Mouse (Mus musculus) CD4-positive, CD25-positive, alpha-beta regulatory T cell, adult 4 months (primary cell): ENCODE results near the gene Lgr5. TPM values are rescaled to one million over a fixed set of nuclear protein-coding genes. Genes with fewer than 3 reads are reported as not detected.

Source experiments
- ATAC-seq: one replicate; pipeline ENCODE4 v1.8.0; 2017
- polyA plus RNA-seq, 2 experiments: library from polyadenylated mRNA; unstranded; fragments of 100-300 nt; shearing (Covaris generic); gene quantifications; one replicate each; pipeline ENCODE4 v1.2.1; 2017

Lgr5 gene
- polyA plus RNA-seq, 2 experiments from 2014 or later, result 0.23 TPM; not detected in 1

DNA sequence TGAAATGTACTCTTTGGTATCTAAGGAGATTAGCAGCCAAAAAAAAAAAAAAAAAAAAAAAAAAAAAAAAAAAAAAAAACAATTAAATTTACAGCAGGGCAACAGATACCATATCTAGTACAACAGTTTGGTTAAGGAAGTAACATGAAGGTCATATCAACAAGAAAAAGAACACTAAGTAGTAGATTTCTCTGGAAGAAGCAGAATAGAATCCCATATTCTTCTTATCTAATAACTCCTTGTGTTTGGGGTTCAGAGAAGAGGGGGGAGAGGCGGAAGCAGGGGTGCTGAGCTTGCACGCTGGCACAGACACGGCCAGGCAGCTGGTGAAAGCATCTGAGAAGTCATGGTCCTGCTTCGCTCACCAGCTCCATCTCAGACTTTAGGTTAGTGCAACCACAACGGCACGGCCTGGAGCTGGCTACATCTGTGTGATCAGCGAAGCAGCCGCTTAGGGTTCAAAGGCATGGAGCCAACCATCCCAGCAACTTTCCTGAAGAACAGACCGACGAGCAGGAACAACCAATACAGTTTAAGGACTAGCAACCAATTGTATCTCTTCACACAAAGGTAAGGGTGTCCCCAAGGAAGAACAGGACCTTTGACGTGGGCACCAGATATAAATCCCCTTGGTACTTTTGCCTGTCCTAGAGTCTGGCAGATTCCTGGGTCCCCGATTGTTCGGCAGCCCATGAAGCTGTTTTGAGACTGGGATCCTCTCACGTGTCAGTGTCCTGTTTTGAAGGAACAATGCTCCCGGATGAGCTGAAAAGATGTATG is 17.7 kb downstream of the Lgr5 start, which contains the start of gene A930009A15Rik:
A930009A15Rik (plus strand) TSS at position 275 of the 780 bp plus-strand sequence.
- no peak for ATAC-seq

DNA sequence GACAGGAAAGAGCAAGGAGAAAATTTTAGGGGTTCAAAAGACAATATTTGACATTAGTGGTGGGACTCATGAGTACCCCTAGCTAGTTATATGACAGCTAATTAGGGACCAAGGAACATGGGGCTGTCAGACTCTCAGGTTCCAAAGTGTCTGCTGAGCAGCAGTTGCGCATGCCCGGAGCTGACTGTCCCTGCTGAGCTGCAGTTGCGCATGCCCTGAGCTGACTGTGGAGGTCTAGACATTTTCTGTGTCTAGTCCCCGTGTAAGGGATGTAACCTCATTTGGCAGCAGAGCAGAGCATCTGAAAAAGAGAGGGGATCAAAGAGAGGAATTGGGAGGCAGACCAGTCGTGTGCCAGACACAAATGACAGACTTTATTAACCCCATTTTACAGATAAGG is 23.6 kb downstream of the Lgr5 start:
- no peak for ATAC-seq

DNA sequence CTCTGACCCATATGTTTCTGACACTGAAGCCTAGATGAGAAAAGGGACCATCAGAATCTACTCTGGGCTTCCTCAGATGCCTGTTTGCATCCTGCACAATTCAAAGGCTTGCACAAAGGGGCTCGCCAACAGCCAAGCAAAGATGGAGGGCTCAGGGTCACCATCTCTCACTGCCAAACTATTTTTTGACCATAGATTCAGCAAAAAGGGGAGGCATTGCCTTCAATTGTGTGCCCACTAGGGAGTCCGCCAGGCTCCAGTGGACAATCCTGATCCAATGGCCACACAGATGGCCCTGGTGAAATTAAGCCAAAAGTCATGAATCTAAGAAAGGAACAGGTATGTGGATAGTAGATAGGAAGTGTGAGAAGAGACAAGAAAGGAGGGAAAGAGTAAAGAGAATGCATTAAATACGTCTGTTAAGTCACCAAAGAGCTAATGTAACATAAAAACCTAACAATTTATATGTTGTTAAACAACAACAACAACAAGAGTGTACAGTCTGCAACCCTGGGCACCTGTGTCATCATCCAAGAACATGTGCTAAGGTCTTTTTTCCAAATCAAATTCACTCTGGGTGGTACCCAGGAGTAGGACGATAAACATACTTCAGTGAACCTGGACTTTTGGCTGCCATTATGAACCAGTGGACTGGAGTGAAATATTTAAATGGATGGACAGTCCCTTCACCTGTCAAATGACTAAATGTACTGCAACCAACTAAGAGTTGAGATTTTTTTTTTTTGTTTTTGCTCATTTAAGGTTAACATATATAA is 24.5 kb downstream of the Lgr5 start:
- no peak for ATAC-seq

DNA sequence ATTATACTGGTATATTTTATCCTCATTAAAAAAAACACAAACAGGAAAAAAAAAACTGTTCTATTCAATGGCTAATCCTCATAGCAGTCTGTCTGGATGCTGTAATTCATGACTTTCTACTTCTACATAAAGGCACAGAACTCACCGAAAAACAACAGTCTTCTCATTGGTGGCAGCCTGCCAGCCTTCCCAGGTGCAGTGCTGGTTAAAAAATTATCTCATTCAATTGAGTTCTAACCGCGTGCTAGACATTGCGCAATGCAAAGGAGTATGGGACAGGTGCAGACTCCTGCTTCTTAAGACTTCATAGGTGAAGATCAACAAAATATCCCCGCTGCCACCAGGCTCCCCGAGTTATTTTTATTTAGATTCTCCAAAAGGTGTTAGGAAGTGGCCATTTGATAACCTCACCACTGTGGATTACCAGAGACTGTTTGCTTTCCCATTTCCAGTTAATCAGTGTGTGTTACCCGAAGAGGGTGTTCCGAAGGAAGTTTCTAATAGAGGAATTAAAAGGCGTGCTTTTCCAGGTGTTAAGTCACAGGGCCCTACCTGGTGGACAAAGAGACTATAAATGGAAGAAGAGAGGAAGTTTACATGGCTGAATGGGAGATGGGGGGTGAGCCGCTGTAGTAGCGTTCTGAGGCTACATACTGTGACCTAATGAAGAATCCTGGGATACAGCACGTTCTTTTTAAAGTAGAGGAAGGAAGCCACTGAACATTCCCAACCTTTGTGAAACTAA is 26.3 kb downstream of the Lgr5 start:
- no peak for ATAC-seq

DNA sequence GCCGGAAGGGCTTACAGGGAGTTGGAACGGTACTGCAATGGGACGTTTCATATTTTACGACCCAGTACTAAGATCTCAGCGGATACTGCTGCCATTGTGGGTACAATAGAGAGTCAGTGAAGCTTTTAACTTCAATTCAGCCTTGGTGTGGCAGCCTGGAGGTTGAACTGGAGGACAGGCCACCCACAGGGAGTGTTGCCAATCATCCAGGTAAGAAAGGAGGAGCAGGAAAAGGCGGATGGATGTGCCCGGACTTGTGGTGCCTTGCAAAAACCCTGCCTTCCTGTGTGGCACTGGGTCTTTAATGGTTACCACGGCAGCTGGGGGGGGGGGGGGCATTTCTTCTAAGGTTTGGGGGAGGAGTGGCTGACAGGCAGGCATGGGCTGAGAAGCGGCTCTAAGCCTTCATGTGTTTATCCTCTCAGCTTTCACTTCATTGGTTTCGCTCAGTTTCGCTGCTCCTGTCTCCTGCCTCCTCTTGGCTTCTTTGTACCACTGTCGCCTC is 30.8 kb downstream of the Lgr5 start:
- no peak for ATAC-seq

DNA sequence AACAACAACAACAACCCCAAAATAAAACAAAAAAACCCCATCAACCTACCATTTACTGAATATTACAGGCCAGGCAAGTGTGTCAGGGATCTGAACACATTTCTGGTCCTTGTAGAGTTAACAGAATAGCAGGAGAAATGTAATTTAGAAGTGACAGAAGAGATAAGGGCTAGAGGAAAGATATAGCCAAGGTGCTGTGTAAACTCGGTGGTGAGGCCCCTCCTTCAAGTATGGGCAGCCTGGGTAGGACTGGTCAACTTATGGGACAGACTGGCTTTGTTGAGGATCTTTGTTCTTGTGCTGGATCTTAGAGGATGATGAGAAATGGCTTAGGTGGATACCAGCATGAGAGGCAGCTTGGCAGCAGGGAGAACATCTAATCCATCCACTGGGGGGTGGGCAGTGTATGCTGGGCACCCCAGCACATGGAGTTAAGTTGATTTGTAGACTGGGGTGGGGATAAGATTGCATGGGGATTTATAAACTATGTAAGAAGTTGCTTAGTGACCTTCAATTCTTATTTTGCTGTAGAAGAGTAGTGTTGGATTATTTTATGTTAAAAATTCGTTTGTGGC is 32.3 kb downstream of the Lgr5 start:
- no peak for ATAC-seq

DNA sequence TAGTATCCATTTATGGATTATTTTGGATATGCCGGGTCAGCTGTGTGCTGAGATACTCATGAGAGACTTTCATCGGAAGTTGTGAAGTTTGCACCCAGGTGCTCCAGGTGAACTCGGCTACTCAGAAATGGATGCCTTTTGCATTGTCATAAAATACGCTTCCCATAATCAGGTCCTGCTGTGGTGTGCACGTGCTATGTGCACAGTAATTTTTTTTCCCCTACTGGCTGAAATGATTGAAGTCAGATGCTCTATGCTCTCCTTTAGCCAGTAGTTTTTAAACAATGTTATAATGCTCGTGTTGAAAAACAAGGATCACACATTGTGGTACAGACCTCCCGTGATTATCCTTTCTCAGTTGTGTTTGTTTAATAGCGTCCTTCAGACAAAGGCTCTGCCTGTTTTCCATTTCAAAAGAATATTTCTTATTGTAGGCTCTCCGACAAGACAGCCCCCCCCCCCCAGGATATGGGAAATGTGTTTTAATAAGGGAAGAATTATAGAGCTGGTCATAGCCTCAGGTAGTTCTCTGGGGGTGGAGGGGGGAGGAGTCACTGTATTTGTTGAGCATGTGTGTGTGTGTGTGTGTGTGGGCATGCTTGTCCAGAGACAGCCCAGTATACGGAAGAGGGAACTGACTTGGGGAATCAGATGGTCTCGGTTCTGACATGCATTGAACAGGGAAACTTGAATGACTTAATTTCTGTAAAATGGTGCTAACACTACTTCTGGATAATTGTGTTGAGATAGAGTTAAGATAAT is 34.0 kb downstream of the Lgr5 start:
- no peak for ATAC-seq

DNA sequence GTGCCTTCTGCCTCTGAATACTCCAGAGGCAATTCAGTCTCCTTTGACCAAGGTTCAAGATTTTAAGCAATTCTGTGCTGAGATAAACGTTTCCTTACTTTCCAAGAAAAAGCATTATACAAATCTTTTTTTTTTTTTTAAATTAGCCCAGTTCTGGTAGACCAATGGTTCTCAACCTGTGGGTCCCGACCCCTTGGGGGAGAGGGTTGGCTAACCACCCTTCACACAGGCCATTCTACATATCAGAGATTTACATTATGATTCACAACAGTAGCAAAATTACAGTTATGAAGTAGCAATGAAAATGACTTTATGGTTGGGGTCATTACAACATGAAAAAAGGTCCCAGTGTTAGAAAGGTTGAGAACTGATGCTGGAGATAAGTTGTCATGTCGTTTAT is 36.5 kb downstream of the Lgr5 start:
- ATAC-seq, result no peak

DNA sequence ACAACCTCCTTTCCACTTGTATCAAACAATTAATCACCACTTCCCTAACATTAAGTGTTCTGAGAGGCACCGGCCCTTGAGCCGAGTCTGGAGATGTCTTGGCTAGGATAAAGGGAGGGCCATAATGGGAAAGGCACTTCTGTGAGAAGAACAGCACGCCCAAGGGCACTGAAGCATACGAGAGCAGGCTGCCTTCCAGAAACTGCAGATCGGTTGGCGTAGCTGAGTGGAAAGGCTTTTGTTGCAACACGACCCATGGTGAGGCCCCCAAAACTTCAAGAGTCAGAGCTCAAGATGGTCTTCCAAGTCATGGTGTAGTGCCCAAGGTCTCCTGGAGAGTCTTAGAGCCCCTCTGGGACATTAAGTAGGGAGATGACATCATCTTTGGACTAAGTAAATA is 37.3 kb downstream of the Lgr5 start:
- ATAC-seq, result no peak

DNA sequence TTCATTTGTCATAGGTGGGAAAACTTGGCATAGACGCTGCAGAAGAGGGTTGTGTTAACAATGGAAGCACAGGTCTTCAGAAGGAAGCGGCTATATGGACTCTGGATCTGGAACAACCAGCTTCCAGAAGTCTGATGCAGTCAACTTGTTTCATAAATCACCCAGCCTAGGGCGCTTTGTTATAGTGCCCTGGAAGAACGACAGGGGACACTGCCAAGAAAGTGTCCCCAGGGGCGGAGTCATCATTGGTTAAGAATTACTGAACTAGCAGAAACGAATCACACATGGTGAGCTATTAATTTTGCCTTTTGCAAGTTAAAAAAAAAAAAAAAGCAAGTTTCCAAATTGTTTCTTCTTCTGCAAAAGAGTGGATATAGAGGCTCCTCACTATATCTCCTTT is 44.7 kb downstream of the Lgr5 start:
- no peak for ATAC-seq

DNA sequence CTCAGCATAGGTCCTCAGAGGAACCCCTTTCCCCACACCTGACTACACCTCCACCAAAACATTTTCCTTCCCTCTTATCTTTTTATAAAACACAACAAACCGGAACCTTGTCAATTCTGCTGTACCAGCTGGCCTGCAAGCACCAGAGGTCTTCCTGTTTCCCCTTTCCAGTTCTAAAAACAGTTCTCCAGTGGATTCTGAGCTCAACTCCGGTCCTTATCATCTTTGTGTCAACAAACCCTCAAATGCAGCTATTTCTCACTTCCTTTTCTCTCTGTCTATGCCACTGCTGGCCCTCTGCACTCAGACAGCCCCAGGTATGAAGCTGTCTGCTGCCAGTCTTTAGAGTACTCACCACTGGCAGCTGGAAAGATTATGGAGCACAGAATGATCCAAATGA is 56.8 kb downstream of the Lgr5 start:
- no peak for ATAC-seq

DNA sequence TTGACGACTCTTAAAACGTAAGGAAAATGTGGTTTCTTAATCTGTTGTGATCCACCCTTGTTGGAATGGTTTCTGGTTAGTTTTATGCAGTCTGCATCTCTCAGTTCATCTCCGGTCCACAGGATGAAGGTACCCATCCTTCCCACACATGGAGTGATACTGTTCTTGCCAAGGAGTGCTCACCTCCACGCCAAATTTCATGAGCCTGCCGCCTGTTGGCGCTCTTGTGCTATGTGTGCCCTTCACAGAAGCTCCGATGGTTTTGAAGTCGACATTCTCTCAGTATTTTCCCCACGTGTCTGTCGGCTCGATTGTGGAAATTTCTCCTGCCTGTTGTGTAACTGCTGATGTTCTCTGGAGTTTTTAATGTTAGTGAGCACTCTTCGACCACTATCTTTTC is 57.8 kb downstream of the Lgr5 start:
- ATAC-seq, result no peak

DNA sequence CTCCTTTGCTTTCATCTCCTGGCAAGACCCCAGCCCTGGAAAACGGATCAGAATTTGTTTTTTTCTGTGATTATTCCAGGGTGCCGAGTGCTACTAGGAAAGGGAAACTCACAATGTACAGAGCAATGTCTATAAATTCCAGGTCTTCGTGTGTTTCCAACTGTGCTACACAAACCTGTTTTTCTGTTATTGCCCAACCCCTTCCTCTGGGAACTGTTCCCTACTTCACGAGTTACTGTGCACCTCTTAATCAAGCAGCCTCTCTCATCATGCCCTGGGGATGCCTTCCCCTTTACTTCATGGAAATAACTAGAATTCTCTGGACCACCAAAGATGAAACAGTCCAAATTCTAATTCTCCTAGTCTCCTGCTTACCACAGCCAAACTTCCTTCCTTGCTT is 58.7 kb downstream of the Lgr5 start:
- ATAC-seq, result no peak

DNA sequence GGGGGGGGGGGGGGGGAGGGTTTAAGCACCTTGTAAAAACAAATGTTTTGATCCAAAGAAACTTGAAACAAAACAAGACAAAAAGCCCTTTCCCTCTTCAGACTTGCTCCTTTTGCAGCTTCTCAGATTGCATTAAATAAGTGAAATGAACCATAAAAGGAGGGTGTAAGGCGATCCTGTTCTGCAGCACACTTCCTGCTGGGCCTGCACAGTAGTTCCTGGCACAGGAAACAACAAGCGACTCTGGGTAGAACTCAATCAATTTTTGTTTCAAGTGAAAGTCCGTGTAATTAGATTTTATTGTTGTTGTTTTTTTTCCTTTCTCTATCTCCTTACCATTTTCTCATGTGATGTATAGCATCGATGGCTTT is 66.5 kb downstream of the Lgr5 start:
- ATAC-seq, result no peak

DNA sequence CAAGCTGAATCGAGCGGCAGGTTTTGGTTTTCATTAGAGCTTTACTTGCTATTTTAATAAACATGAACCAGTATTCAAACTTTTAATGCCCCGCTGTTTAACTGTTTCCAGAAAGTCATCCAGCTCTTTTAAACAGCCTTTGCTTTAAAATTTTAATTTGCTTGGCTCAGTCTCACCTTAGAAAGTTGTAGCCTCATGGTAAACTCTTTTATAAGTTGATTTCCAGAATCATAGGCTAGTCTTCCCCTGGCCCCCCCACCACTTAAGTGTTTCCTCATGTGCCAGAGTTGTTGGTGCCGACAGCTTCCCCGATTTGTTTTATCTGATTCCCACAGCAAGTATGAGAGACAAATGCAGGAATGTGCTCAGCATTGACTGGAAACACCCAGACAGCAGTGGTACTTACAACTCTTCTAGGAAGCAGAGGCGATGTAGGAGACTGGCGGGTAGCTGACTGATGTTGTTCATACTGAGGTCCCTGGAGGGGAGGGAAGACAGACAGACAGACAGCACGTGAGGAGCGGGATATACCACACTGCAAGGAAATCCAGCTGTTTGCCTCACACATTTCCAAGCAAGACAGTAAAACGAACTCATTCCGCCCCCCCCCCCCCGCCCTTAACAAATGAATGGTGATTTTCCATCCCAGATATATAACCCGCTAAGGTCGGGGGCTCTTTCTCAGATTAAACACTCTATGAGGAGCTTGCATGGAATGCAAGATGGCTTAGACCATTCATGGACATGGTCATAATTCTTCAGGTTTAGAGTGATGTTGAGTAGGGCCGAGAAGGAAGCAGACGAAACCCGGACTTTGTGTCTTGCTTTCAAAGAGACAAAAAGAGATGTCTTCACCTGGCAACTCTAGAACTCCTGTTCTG is 67.1 kb downstream of the Lgr5 start:
- ATAC-seq, result no peak

DNA sequence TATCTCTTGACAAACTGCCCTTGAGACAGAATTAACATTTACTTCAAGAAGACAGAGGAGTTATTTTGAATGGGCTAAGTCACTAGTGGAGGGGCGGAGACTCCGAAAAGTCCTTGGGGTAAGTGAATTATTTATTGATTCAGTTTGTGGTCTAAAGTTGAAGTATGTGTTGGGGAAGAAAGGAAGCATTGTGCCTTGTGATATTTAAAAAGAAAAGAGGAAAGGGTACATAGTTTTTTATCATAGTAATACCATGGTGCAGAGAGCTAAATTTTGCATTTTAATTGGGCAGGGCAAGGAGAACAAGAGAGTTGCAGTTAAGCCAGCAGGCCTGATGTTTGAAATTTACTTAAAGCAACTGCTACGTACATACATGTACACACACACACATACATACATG is 68.7 kb downstream of the Lgr5 start:
- no peak for ATAC-seq

DNA sequence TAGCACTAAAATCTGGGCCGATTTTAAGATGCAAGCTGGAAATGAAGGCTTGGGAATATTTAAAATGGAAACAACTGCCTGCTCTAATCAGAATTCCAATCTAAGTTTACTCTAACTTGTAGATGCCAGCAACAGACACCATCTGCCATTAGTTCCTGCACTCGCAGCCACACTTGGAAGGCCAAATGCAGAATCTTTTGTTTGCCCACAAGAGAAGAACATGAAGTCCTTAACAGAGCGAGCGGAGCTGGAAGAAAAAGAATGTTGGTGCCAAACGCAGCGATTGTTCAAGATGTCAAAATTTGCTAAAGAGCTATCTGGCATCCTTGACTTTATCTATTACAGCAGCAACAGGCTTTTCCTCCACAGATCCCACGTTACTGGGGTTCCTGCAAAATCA is 72.1 kb downstream of the Lgr5 start:
- ATAC-seq, result no peak

DNA sequence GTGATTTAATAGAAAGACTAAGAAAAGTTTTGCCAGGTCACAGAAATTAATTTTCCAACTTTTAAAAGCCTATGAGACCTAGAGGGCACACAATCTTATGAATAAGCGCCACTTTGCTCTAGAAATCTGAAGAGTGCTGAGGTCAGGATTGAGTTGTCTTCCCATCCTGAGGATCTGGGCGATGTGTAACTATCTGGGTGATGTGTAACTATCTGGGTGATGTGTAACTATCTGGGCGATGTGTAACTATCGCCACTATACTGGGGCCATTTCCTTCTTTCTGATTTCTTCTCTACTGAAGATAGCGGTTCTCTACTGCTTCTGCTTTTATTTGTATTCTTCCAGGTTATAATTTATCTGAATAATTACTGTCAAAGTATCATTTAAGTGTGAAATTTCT is 76.6 kb downstream of the Lgr5 start:
- ATAC-seq, result no peak

DNA sequence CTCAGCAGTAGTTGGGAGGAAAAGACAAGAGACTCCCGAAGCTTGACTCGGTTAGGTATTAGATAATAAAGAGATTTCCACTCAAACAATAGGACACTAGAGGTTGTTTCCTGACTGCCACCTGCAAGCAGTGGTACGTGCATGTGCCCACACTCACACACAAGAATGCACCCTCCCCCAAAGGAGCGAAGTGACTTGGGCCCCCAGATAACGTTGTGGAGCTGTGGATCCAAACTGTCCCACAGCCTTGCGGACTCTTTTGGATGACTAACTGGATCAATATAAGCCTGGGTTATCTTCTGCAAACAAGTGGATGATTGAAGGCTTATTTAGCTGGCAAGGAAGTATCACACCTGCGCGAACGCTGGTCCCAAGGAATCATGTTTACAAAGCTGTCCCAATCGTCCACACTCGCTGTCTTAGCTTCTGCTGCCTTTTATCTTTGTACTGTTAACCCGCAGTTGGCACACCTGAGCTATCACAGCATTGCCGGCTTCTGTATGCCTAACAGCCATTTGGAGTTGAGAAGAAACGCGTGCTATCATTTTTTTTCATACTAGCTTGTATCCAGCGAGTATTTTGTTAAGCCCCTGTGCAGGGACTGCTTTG is 81.8 kb downstream of the Lgr5 start:
- no peak for ATAC-seq

DNA sequence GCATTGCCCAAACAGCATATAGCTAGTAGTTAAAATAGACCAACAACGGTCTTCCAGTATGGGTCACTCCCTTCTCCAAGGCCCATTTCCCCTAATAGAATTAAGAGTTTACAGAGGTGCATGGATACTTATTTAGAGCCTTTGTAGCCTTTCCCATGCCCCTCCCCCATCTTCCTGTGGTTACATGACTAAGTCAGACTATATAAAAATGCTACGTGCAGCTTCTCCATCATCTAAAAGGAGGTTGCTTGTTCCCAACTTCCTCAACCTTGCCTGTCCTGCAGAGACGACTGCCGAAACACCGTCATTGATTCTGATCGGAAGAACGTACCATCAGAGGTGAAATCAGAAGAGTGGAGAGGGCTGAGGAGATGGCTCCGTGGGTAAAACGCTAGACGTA is 82.4 kb downstream of the Lgr5 start:
- no peak for ATAC-seq

DNA sequence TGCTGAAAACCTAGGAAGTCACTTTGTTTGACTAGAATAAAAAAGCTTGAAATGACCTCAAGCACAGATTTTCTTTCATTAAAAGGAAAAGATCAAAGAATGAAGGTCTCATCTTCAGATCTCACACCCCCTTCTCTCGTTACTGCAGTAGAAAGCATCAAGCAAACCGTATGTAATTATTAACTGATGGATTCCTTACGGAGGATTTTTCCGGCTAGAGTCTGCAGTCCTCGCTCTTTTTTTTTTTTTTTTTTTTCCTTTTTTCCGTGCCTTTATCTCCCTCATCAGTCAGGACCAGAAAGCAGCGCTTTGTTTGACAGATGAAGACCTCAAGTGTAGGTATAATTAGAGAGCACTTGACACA is 93.8 kb downstream of the Lgr5 start:
- ATAC-seq, result no peak
